8 mouse cellular contexts compared by ENCODE assay signal in genomic region chr9:99376591-99377418, GRCm38 (mm10). TPM values are rescaled to one million over a fixed set of nuclear protein-coding genes. Genes with fewer than 3 reads are reported as not detected.
DNase-seq lines count a peak whose midpoint lies in the region; ATAC-seq and TF ChIP-seq lines count a peak whose summit lies in the region.

No protein-coding gene starts in this region.

- no peak overlapping the region for H3K9ac ChIP-seq in heart, adult 2 months (ENCODE audit: low read depth, low read length)
- H3K9ac ChIP-seq in CH12.LX (ENCODE audit: insufficient read depth, low read depth) = no peak overlapping the region
- H3K9ac ChIP-seq in forebrain, embryonic 16.5 days (replicated peaks; ENCODE audit: low read depth, low read length) = no peak overlapping the region
- H3K9ac ChIP-seq in hindbrain, postnatal 0 days (replicated peaks; ENCODE audit: low read length) = 0 out of 2 replicates have a peak overlapping the region, but pooled peaks have one; percentile 10

- TF ChIP-seq CTCF in heart, adult 2 months (IDR thresholded peaks at IDR 0.05) = no peak; the same call in none of the 2 replicates
- TF ChIP-seq CTCF in CH12.LX (conservative IDR thresholded peaks at IDR 0.05 in 1 of 2, IDR thresholded peaks at IDR 0.05 in 1 of 2; ENCODE audit: low read depth in 2 of 2, low read length in 2 of 2) = peak; percentile 88 to 98
- peak; percentile 92 for TF ChIP-seq CTCF in hindbrain, postnatal 0 days (IDR thresholded peaks at IDR 0.05; ENCODE audit: low read depth)

- no peaks in the 10 kb centered on the region for H3K9me3 ChIP-seq in heart, embryonic 10.5 days
- H3K9me3 ChIP-seq in CH12.LX (replicated peaks; ENCODE audit: low read length) = no peaks in the 10 kb centered on the region
- H3K9me3 ChIP-seq in forebrain, embryonic 16.5 days (ENCODE audit: control insufficient read depth, low read length) = no peaks in the 10 kb centered on the region
- no peaks in the 10 kb centered on the region for H3K9me3 ChIP-seq in hindbrain, postnatal 0 days (ENCODE audit: low read length)

- peak; percentile 40; the same call in 1 of the 2 replicates for ATAC-seq in forebrain, embryonic 16.5 days
- no peak for ATAC-seq in hindbrain, postnatal 0 days

- H3K27me3 ChIP-seq in heart, adult 2 months (ENCODE audit: control insufficient read depth, insufficient read depth, low read length) = no peaks in the 10 kb centered on the region
- peaks cover 21% of the 10 kb centered on the region for H3K27me3 ChIP-seq in heart, embryonic 10.5 days (ENCODE audit: insufficient read depth, poor library complexity, severe bottlenecking)
- no peaks in the 10 kb centered on the region for H3K27me3 ChIP-seq in CH12.LX (replicated peaks)
- no peaks in the 10 kb centered on the region for H3K27me3 ChIP-seq in forebrain, embryonic 16.5 days (replicated peaks; ENCODE audit: control insufficient read depth, insufficient read depth, low read length)
- no peaks in the 10 kb centered on the region for H3K27me3 ChIP-seq in hindbrain, postnatal 0 days (ENCODE audit: insufficient read depth, low read length)

- H3K36me3 ChIP-seq in heart, adult 2 months (ENCODE audit: control insufficient read depth, insufficient read depth, low read length) = no peaks in the 10 kb centered on the region
- no peaks in the 10 kb centered on the region for H3K36me3 ChIP-seq in heart, embryonic 10.5 days
- H3K36me3 ChIP-seq in CH12.LX (replicated peaks in 1 of 2; ENCODE audit: control insufficient read depth in 1 of 2, insufficient read depth in 1 of 2, low read length in 1 of 2) = no peaks in the 10 kb centered on the region
- H3K36me3 ChIP-seq in forebrain, embryonic 16.5 days (ENCODE audit: control insufficient read depth, insufficient read depth) = no peaks in the 10 kb centered on the region
- no peaks in the 10 kb centered on the region for H3K36me3 ChIP-seq in hindbrain, postnatal 0 days (ENCODE audit: insufficient read depth, low read length)

- 0 out of 2 replicates have a peak, but pooled peaks have one; percentile 11 for TF ChIP-seq EP300 in heart, adult 2 months (IDR thresholded peaks at IDR 0.05; ENCODE audit: insufficient read depth, low read depth, low read length)
- TF ChIP-seq EP300 in CH12.LX (IDR thresholded peaks at IDR 0.05; ENCODE audit: low read length) = no peak

- TF ChIP-seq RAD21 in CH12.LX (IDR thresholded peaks at IDR 0.05; ENCODE audit: low read depth, low read length) = peak; percentile 81

- DNase-seq in heart, adult 2 months = peak; percentile 28 to 66
- DNase-seq in heart, embryonic 10.5 days (ENCODE audit: low spot score) = no peak
- DNase-seq in CH12.LX (ENCODE audit: extremely low read depth) = peak; percentile 38
- peak; percentile 45 for DNase-seq in c-Kit-positive CD71-positive TER-119-negative erythroid progenitor cells, embryonic 14.5 days (ENCODE audit: low read depth)
- DNase-seq in hindbrain, postnatal 0 days (ENCODE audit: low spot score) = peak; percentile 75
- peak; percentile 66 for DNase-seq in lung, postnatal 36 days
- peak; percentile 47 for DNase-seq in right cerebral cortex, postnatal 25 days

- peak overlapping the region; percentile 62; the same call in 1 of the 2 replicates for H3K4me2 ChIP-seq in CH12.LX (ENCODE audit: insufficient read depth, low read depth, poor library complexity, severe bottlenecking)
- H3K4me2 ChIP-seq in forebrain, embryonic 16.5 days (ENCODE audit: low read length) = no peak overlapping the region
- peak overlapping the region; percentile 25; the same call in 1 of the 2 replicates for H3K4me2 ChIP-seq in hindbrain, postnatal 0 days (ENCODE audit: low read depth, low read length)

- peaks cover 1% of the 10 kb centered on the region for H3K4me1 ChIP-seq in heart, adult 2 months (ENCODE audit: control insufficient read depth, insufficient read depth, low read length)
- H3K4me1 ChIP-seq in heart, embryonic 10.5 days = no peaks in the 10 kb centered on the region
- H3K4me1 ChIP-seq in CH12.LX (ENCODE audit: control insufficient read depth in 1 of 2, insufficient read depth in 2 of 2) = peaks cover 4 to 6% of the 10 kb centered on the region in 2 experiments; a peak in 3 of 4 replicates
- H3K4me1 ChIP-seq in forebrain, embryonic 16.5 days (replicated peaks; ENCODE audit: control insufficient read depth, insufficient read depth, low read length) = no peaks in the 10 kb centered on the region
- H3K4me1 ChIP-seq in hindbrain, postnatal 0 days (ENCODE audit: insufficient read depth, low read length) = no peaks in the 10 kb centered on the region

- dilution Hi-C loops in CH12.LX (cut with MboI; ENCODE audit: extremely low pct_ligation_motif_present, extremely low pct_unique_long_range_greater_than_20kb, low sequenced_read_pairs) = no loop called here

- H3K4me3 ChIP-seq in heart, adult 2 months = no peak overlapping the region
- H3K4me3 ChIP-seq in heart, embryonic 10.5 days = no peak overlapping the region
- H3K4me3 ChIP-seq in CH12.LX (replicated peaks in 1 of 3; ENCODE audit: low read depth in 2 of 3, low read length in 2 of 3, poor library complexity in 1 of 3) = no peak overlapping the region
- H3K4me3 ChIP-seq in forebrain, embryonic 16.5 days (replicated peaks; ENCODE audit: low read length) = no peak overlapping the region
- H3K4me3 ChIP-seq in hindbrain, postnatal 0 days (ENCODE audit: low read length) = no peak overlapping the region

- no peaks in the 10 kb centered on the region for H3K79me2 ChIP-seq in heart, adult 2 months (replicated peaks; ENCODE audit: control insufficient read depth, insufficient read depth, low read length)
- H3K79me2 ChIP-seq in CH12.LX (replicated peaks; ENCODE audit: control insufficient read depth, extremely low read depth, insufficient read depth, poor library complexity, severe bottlenecking) = no peaks in the 10 kb centered on the region

- no peak for TF ChIP-seq POLR2A in heart, adult 2 months (IDR thresholded peaks at IDR 0.05; ENCODE audit: insufficient read depth, low read depth, low read length)
- no peak for TF ChIP-seq POLR2A in CH12.LX (IDR thresholded peaks at IDR 0.05; ENCODE audit: low read depth, low read length)

- intact Hi-C loops in heart, adult 2 months (cut with DNase I) = loop anchor here (1.0 to 5.0 kb wide), 4 partner anchors 74 to 765 kb away; partner anchors contain the start of gene Nme9

- 6% methylated on average over 14 of the region's 14 CpGs for WGBS in heart, adult 2 months
- WGBS in heart, embryonic 10.5 days = 12% methylated on average over 14 of the region's 14 CpGs
- 6% methylated on average over 14 of the region's 14 CpGs for WGBS in forebrain, embryonic 16.5 days
- WGBS in hindbrain, postnatal 0 days = 8% methylated on average over 14 of the region's 14 CpGs

- in situ Hi-C loops in CH12.LX (cut with MboI; ENCODE audit: low pct_ligation_motif_present, low pct_unique_long_range_greater_than_20kb, low sequenced_read_pairs) = no loop called here

- H3K27ac ChIP-seq in heart, adult 2 months = no peak overlapping the region
- no peak overlapping the region for H3K27ac ChIP-seq in heart, embryonic 10.5 days
- no peak overlapping the region for H3K27ac ChIP-seq in CH12.LX (ENCODE audit: insufficient read depth, low read depth)
- no peak overlapping the region for H3K27ac ChIP-seq in forebrain, embryonic 16.5 days (ENCODE audit: low read length)
- H3K27ac ChIP-seq in hindbrain, postnatal 0 days = no peak overlapping the region

TF ChIP-seq in CH12.LX, 34 proteins besides CTCF, POLR2A, EP300 and RAD21:
- TF ChIP-seq SMC3 (IDR thresholded peaks at IDR 0.05; ENCODE audit: low read depth, low read length) = peak; percentile 90
- TF ChIP-seq ZC3H11A (IDR thresholded peaks at IDR 0.05; ENCODE audit: low read depth, low read length) = peak; percentile 28; the same call in 1 of the 2 replicates
- TF ChIP-seq HCFC1 (IDR thresholded peaks at IDR 0.05; ENCODE audit: low read depth, low read length) = no peak
- 0 out of 2 replicates have a peak, but pooled peaks have one; percentile 18 for TF ChIP-seq MYC (IDR thresholded peaks at IDR 0.05; ENCODE audit: low read depth, low read length)
- peak; percentile 73 for TF ChIP-seq ZNF384 (IDR thresholded peaks at IDR 0.05; ENCODE audit: low read depth, low read length)

RNA-seq across cellular contexts. Expression of gene Esyt3, which starts 18.4 kb away (rescaled TPM):
- total RNA-seq in heart, adult 2 months (2021) = under 1 TPM; 0.64 to 0.81 TPM
- 0.33 and 0.47 TPM in 2 replicates for polyA plus RNA-seq in heart, adult 2 months (2012; rRNA removed)
- 0.11 and 0.23 TPM in 2 replicates for polyA plus RNA-seq in heart, embryonic 10.5 days (2016; fragmentation: Nextera tagmentation; extraction: Ambion mirVana)
- total RNA-seq in CH12.LX (2012; rRNA removed) = not detected in 2 replicates
- not detected in 2 replicates for total RNA-seq in CH12.LX (2014; rRNA removed)
- 0.27 TPM in 1 of 2 replicates, not detected in the other for polyA plus RNA-seq in CH12.LX (2012; ENCODE audit: insufficient read length, low read depth)
- 0.55 and 0.66 TPM in 2 replicates for polyA plus RNA-seq in forebrain, embryonic 16.5 days (2015; fragmentation: Nextera tagmentation; extraction: Ambion mirVana)
- total RNA-seq in hindbrain, postnatal 0 days (2014; rRNA removed) = 0.72 and 1.3 TPM in 2 replicates
- polyA plus RNA-seq in hindbrain, postnatal 0 days (2015; fragmentation: Nextera tagmentation; extraction: Ambion mirVana) = 0.68 and 1.00 TPM in 2 replicates
